Mouse (Mus musculus): ENCODE data around the gene Ears2. TPM values are rescaled to one million over a fixed set of nuclear protein-coding genes. Genes with fewer than 3 reads are reported as not detected.

Ears2 gene
- total RNA-seq (2021) = 10 to 100 TPM; 16.6 to 18.2 TPM
- polyA plus RNA-seq (2012; rRNA removed) = 18.2 and 23.8 TPM in 2 replicates
- long read RNA-seq, transcript Ears2-201 (9 exons, 2,046 nt) = major isoform, 33 of 36 reads
- long read RNA-seq, partial matches to known transcripts = 0 of 36 reads
- long read RNA-seq, other reads (novel, unspliced or antisense) = 2 of 36 reads

GRCm38 (mm10) chr7:122066945-122067516, at the start of gene Ears2, which contains the start of gene Ubfd1:
Ears2 (minus strand) TSS chr7:122067263.
Ubfd1 (plus strand) TSS chr7:122067175.
- peak; percentile 98 for DNase-seq

- no peak for DNase-seq
Measured at GRCm38 (mm10) chr7:122108206-122108605, 41.1 kb upstream of the Ears2 start.

GRCm38 (mm10) chr7:122101747-122102244, 34.7 kb upstream of the Ears2 start, which contains the start of gene Ndufab1:
Ndufab1 (minus strand) TSS chr7:122101886.
- DNase-seq = peak; percentile 94

GRCm38 (mm10) chr7:122101014-122101746, 34.1 kb upstream of the Ears2 start:
- peak; percentile 11 for DNase-seq

- DNase-seq = peak; percentile 22
Measured at GRCm38 (mm10) chr7:122099222-122099621, 32.2 kb upstream of the Ears2 start.

DNA sequence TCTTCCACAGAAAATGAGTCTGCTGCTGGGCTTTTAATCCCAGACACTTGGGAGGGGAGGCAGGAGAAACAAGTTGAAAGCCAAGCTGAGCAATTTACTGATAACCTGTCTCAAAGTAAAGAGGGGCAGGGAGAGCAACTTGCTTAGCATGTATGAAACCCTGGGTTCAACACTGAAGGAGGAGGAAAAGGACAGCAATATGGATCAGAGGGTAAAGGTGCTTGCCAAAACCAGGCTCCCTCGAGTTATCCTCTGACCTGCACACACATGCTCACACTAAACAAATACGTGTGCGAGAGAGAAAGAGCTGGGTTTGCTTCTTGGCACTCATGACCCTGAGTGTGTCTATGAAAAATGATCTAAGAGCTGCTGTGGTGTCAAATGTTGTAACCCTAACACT, 30.9 kb upstream of the Ears2 start:
- no peak for DNase-seq

GRCm38 (mm10) chr7:122094564-122095330, 27.7 kb upstream of the Ears2 start:
- DNase-seq = no peak

DNA sequence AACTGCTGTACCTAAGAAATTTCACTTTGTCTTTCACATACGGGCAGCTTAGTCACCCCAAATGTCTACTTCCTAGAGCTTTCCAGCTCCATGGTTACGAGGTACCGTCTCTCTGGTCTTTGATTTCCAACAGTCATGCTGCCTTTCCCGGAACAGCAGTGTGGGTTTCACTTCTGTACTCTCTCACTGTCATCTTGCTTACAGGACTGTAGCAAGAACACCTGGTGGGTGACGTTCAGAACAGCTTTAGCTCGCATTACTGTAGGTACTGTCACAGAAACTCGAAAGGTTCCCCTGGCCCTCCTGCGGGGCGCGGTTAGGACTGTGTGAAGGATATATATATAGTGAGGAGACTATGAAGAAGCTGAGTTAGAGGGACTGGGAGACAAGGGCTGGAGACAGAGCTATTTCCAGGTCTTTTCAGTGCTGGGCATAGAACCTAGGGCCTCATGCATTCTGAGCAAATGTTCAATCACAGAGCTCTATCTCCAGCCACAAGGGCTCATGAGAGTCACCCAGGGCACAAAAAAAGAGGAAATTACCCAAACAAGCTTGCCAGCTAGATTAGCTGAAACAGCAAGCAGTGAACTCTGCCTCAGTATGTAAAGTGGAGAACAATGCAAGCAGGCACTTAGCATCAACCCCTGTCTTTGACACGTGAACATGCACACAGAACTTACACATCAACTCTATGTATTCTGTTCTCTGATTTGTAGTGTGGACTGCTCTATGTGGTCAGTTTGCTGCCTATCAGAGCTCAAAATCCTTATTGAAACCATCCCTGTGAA, 20.3 kb upstream of the Ears2 start:
- DNase-seq = no peak

GRCm38 (mm10) chr7:122081071-122081470, 14.0 kb upstream of the Ears2 start:
- no peak for DNase-seq

- DNase-seq = no peak
Measured at GRCm38 (mm10) chr7:122079798-122080554, 12.9 kb upstream of the Ears2 start.

DNA sequence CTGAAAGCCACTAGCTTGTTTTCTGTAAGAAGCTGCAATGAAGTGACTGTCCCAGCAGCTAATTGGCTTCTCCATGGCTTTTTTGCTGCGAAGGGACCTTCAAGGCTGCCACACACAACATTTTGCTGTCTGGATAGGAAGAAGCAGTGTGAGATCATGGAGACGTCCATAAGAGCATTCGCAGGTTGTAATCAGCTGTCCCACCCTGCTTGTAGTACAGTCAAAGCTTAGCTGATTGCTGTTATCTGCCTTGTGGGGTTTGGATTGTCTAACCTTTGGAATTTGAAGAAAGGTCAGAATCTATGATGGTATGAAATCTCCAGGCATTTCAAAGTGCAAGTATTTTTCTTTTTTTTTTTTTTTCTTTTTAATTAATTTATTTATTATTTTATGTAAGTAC, 7.3 kb upstream of the Ears2 start:
- no peak for DNase-seq

GRCm38 (mm10) chr7:122067517-122068381, 686 bp upstream of the Ears2 start:
- DNase-seq = no peak

DNA sequence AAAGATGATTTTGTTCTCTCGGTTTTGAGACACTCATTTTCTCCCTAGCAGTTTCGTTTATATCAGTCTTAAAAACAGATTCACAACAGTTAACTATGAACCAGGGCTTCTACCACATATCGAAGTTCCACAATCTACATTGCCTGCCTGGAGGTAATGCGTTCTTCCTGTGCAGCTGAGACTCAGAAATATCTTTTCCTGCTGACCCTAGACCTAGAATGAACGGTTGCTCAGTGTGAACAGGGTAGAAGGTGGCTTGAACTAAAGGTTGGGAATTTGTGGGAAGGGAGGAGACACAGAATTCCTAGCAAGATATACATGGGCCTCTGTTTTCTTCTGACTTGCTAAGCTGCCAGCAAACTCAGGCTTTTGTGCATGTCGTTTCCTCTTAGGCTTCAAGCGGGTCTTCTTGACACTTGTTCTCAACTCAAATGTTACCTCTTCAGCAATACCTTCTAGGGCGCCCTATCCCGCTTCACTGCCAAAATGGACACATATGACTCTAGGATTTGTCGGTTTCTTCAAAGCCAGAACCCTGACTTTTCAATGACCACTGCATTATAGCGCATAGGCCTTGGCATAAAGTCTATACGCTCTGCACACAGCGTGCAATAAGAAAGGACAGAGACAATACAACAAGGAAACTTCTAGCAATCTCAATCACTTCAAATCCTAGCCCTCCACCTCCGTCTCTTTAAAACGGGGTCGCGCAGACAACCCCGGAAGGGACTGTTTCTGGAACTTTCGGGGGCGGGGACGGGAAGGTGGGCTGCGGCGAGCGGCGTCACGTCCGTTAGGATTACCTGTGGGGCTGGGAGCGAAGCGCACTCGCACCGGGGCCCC, 740 bp downstream of the Ears2 start:
- no peak for DNase-seq

DNA sequence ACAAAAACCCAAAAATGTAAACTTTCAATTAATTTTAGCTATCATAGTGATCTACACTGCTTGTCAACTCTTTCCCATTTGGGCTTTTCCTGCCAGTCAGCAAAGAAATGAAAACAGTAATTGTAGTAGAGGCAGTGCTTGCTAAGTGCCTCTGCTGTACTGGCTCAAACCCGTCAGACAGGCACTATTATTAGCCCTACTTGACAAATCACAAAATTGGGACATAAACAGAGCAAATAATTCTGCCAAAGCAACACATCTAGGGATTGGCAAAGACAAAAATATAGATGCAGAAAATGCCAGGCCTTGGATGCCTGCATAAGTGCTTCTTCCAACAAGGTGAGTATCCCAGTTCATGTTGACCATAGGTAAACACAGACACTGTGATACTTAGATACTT, 1.4 kb downstream of the Ears2 start:
- no peak for DNase-seq

GRCm38 (mm10) chr7:122056633-122057032, 10.4 kb downstream of the Ears2 start:
- no peak for DNase-seq

GRCm38 (mm10) chr7:122050834-122051233, 16.2 kb downstream of the Ears2 start:
- no peak for DNase-seq

DNA sequence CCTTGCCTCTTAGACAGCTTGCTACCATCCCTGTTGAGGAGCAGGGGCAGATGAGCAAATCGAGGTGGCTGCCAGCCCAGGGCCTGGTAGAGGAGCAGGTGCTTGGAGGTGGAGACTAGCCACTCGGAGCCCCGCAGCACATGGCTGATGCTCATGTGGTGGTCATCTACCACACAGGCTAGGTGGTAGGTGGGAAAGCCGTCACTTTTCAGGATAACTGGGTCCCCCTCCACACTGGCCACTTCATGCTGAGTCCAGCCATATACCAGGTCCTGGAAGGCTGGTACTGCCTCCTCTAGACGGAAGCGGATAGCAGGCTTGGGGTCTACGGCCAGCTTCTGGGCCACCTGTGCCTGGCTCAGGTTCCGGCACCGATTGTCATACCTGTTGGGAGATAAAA, 18.9 kb downstream of the Ears2 start:
- no peak for DNase-seq

DNA sequence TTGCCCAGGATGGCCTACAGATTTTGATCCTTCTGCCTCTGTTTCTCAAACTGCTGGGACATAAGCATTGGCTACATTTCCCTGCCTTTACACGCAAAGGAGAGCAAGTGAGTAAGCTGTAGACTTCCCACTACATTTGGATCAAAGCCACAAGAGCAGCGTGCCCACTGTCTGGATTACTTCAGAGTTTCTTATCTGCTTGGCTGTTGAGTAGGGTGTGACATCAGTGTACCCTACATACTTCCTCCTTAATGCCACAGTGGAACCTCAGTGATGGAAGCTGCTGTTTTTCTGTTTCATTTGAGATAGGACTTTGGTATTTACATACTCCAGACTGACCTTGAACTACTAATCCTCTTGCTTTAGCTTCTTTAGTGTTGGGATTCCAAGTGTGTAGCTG, 20.2 kb downstream of the Ears2 start:
- no peak for DNase-seq

- DNase-seq = no peak
Measured at GRCm38 (mm10) chr7:122045711-122046110, 21.4 kb downstream of the Ears2 start.

Data from adrenal gland, adult 2 months (tissue).